Mouse (Mus musculus) ES-Bruce4 (cell line): ENCODE results near the gene Fam207a.

Experiments
- CTCF ChIP-seq: IDR thresholded peaks from one replicate; pipeline ENCODE4 v1.8.1; 2011; ENCODE audit warnings: low read depth, low read length
- EP300 ChIP-seq: IDR thresholded peaks from 2 replicates; pipeline ENCODE4 v1.6.1; 2011; ENCODE audit warnings: low read depth, low read length; ENCODE audit not compliant: insufficient read depth
- POLR2A ChIP-seq: IDR thresholded peaks from one replicate; pipeline ENCODE4 v1.8.1; 2011; ENCODE audit warnings: low read length; ENCODE audit not compliant: insufficient read depth

DNA sequence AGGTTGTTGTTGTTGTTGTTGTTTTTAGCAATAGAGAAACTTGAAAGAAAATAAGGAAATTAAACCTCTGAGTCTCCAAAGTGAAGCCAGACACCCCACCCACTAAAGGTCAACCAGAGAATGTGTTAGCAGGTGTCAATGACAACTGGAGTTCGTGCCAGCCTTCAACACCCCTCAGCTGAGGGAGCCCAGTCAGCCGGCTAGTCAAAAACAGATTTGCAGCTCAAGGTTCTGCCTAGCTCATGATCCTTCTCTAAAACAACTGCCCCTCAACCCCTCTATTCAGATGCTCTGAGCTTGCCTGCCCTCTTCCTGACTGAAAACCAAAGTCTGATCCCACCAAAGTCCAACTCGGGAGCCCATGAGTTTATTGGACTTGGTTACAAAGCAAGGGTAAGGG lies 73.8 kb downstream of the Fam207a start:
- TF ChIP-seq POLR2A (no peak), CTCF (no peak), EP300 (no peak)
